Mouse (Mus musculus) urinary bladder, adult 2 months (tissue): ENCODE data around the gene Ldlrad3. TPM values are rescaled to one million over a fixed set of nuclear protein-coding genes. Genes with fewer than 3 reads are reported as not detected.

Experiments used
- DNase-seq: peaks from one replicate; pipeline ENCODE4 v3.0.0; 2022; ENCODE audit warnings: low spot score
- polyA plus RNA-seq: library from polyadenylated mRNA; depleted of rRNA; stranded (reverse); fragments of >200 nt; gene quantifications from 2 replicates; pipeline ENCODE4 v1.2.3, GENCODE M21; 2012; rRNA removed

Gene Ldlrad3
- polyA plus RNA-seq, 1 experiment, result 7.4 TPM

- no peak for DNase-seq
These were observed 279.9 kb downstream of the Ldlrad3 start for GRCm38 (mm10) chr2:101906379-101906690.

GRCm38 (mm10) chr2:101905534-101906378 is 280.4 kb downstream of the Ldlrad3 start:
- peak; percentile 51 for DNase-seq

- DNase-seq, result no peak
These were observed 284.0 kb downstream of the Ldlrad3 start for GRCm38 (mm10) chr2:101902196-101902595.

Other genes with a start within 250 kb of the Ldlrad3 start
- gene Trim44, start 221.4 kb upstream of the Ldlrad3 start, polyA plus RNA-seq, result 47.0 and 50.1 TPM in 2 replicates